Mouse (Mus musculus): ENCODE measurements around the gene Fam173a. TPM values are rescaled to one million over a fixed set of nuclear protein-coding genes. Genes with fewer than 3 reads are reported as not detected.
"Not testable (repeated sequence)": the region's sequence is repeated elsewhere in the genome, so short reads cannot be mapped to it uniquely, and the experiment has no call there.

Fam173a gene
- polyA plus RNA-seq, 1 experiment from 2014 or later, result 89.8 TPM

DNA sequence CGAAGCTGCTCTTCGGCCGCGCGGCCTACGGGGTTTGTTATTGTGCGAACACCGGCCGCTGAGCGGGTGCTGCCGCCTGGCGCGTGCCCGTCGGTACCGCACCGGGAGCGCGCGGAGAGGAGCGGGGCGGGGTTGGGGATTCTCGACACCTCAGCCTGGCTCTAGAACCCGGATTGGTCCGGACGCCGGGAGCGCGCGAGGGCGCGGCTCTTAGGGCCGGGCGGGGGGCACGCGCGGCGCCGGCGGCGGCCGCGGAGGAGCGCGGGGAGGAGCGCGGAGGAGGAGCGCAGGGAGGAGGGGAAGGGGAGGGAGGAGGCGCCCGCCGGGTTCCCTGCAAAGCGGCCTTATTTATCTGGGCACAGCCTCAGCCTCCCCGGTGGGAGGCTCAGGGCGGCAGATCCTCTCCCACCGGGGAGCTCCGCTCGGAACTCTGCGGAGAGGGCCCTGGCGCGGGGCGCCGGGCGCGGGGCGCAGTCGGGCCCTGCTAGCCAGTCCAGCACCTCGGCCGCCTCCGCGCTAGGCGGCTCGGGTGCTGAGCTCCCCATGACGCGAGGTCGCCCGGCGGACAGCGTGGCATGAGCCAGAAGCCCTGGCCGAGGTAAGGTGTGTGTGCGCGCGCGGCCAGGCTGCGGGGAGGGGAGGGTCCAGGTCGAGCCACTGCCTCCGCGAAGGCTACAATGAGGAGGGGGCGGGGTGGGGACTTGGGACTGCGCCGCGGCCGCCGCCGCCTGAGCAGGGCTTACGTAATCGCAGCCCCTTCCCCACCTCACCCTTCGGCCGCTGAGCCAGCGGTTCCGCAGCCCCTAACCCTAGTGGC lies 16.3 kb upstream of the Fam173a start, which contains the start of gene Fbxl16:
TSS of gene Fbxl16 (plus strand) at position 297 of the 817 bp plus-strand sequence.
- WGBS, result under 1% methylated on average over 76 of the region's 100 CpGs
- Histone ChIP-seq H3K4me1 (replicated peaks) (peaks cover 51% of the 10 kb centered on the region), H3K9ac (replicated peaks) (peak within 1 kb of the TSS; percentile 96), H3K4me3 (replicated peaks) (peak within 1 kb of the TSS; percentile 88), H3K36me3 (no peaks in the 10 kb centered on the region), H3K27me3 (peaks cover 6% of the 10 kb centered on the region; the same call in 1 of the 2 replicates), H3K27ac (peak within 1 kb of the TSS; percentile 99), H3K9me3 (no peaks in the 10 kb centered on the region), H3K4me2 (replicated peaks) (peak within 1 kb of the TSS; percentile 88)
- peak; percentile 77 for ATAC-seq

- Histone ChIP-seq H3K4me2 (replicated peaks) (peak overlapping the region; percentile 88), H3K4me1 (replicated peaks) (peaks cover 52% of the 10 kb centered on the region), H3K36me3 (no peaks in the 10 kb centered on the region), H3K9ac (replicated peaks) (peak overlapping the region; percentile 96), H3K27me3 (peaks cover 6% of the 10 kb centered on the region; the same call in 1 of the 2 replicates), H3K27ac (peak overlapping the region; percentile 99), H3K4me3 (replicated peaks) (peak overlapping the region; percentile 88), H3K9me3 (no peaks in the 10 kb centered on the region)
- 32% methylated on average over 5 of the region's 5 CpGs for whole genome bisulfite sequencing
- ATAC-seq, result no peak
Observed at GRCm38 (mm10) chr17:25808028-25808427, 15.3 kb upstream of the Fam173a start.

DNA sequence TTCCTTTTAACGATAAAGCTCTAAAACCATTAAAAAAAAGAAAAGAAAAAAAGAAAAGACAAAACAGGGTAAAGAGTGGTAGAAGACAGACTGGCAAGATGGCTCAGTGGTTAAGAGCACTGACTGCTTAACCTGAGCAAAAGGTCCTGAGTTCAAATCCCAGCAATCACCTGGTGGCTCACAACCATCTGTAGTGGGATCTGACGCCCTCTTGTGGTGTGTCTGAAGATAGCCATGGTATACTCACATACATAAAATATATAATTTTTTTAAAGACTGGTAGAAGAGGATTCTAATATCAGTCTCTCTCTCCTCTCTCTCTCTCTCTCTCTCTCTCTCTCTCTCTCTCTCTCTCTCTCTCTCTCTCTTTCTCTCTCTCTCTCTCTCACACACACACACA lies 14.8 kb upstream of the Fam173a start:
- H3K36me3 ChIP-seq; ATAC-seq; H3K4me3 ChIP-seq (replicated peaks); H3K27me3 ChIP-seq; H3K4me2 ChIP-seq (replicated peaks); H3K27ac ChIP-seq; H3K9ac ChIP-seq (replicated peaks); H3K9me3 ChIP-seq: not testable (repeated sequence)
- peaks cover 52% of the 10 kb centered on the region for H3K4me1 ChIP-seq (replicated peaks)
- WGBS, result 55% methylated on average over 2 of the region's 2 CpGs

- Histone ChIP-seq H3K36me3 (no peaks in the 10 kb centered on the region), H3K4me2 (replicated peaks) (no peak overlapping the region)
- WGBS, result 95% methylated on average over 4 of the region's 4 CpGs
Observed at GRCm38 (mm10) chr17:25806507-25806906, 13.8 kb upstream of the Fam173a start.

GRCm38 (mm10) chr17:25802825-25803517 lies 10.3 kb upstream of the Fam173a start:
- WGBS, result 6% methylated on average over 10 of the region's 10 CpGs
- peaks cover 32% of the 10 kb centered on the region for H3K4me1 ChIP-seq (replicated peaks)
- peak overlapping the region; percentile 12; the same call in 1 of the 2 replicates for H3K4me3 ChIP-seq (replicated peaks)
- ATAC-seq, result peak; percentile 95
- H3K9ac ChIP-seq (replicated peaks), result peak overlapping the region; percentile 51
- H3K27me3 ChIP-seq, result no peaks in the 10 kb centered on the region
- peak overlapping the region; percentile 52 for H3K4me2 ChIP-seq (replicated peaks)
- no peaks in the 10 kb centered on the region for H3K36me3 ChIP-seq
- peak overlapping the region; percentile 95 for H3K27ac ChIP-seq
- H3K9me3 ChIP-seq, result no peaks in the 10 kb centered on the region

More at GRCm38 (mm10) chr17:25806507-25806906, 13.8 kb upstream of the Fam173a start:
- H3K9ac ChIP-seq (replicated peaks), result no peak overlapping the region
- peaks cover 52% of the 10 kb centered on the region for H3K4me1 ChIP-seq (replicated peaks)
- no peak overlapping the region for H3K27ac ChIP-seq
- H3K27me3 ChIP-seq, result no peaks in the 10 kb centered on the region
- ATAC-seq, result no peak
- H3K4me3 ChIP-seq (replicated peaks), result no peak overlapping the region
- H3K9me3 ChIP-seq, result no peaks in the 10 kb centered on the region

- no peak for ATAC-seq
- no peak overlapping the region for H3K4me2 ChIP-seq (replicated peaks)
- H3K9me3 ChIP-seq, result no peaks in the 10 kb centered on the region
- peaks cover 42% of the 10 kb centered on the region for H3K4me1 ChIP-seq (replicated peaks)
- no peaks in the 10 kb centered on the region for H3K36me3 ChIP-seq
- H3K9ac ChIP-seq (replicated peaks), result no peak overlapping the region
- no peak overlapping the region for H3K4me3 ChIP-seq (replicated peaks)
- WGBS, result 10% methylated on average over 6 of the region's 6 CpGs
- no peaks in the 10 kb centered on the region for H3K27me3 ChIP-seq
- no peak overlapping the region for H3K27ac ChIP-seq
Observed at GRCm38 (mm10) chr17:25801029-25801428, 8.3 kb upstream of the Fam173a start.

DNA sequence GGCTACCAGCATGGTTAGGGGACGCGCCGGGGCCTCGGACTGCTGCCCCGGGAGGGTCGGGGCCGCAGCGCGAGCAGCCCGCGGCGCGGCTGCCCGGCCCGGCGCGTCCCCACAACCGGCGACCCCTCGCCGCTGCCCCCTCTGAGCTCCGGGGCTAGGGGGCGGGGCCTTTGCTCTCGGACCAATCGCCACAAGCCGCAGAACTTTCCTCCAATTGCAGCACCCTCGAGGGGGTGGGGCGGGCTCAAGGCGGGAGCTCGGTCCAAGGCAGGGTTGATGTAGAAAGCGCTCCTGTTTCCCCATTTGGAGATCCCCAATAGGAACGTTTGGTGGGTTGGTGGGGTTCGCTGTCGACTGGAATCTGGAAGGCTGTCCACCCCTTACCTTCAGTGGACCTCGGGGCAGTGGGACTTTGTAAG lies 4.3 kb upstream of the Fam173a start, which contains the start of gene Metrn:
TSS of gene Metrn (minus strand) at position 186 of the 419 bp plus-strand sequence.
- peaks cover 55% of the 10 kb centered on the region for H3K4me1 ChIP-seq (replicated peaks)
- no peaks in the 10 kb centered on the region for H3K36me3 ChIP-seq
- peak; percentile 57 for ATAC-seq
- peak within 1 kb of the TSS; percentile 71 for H3K9ac ChIP-seq (replicated peaks)
- H3K27ac ChIP-seq, result peak within 1 kb of the TSS; percentile 60; the same call in 1 of the 2 replicates
- H3K9me3 ChIP-seq, result no peaks in the 10 kb centered on the region
- H3K27me3 ChIP-seq, result no peaks in the 10 kb centered on the region
- peak within 1 kb of the TSS; percentile 64 for H3K4me3 ChIP-seq (replicated peaks)
- under 1% methylated on average over 35 of the region's 35 CpGs for WGBS
- H3K4me2 ChIP-seq (replicated peaks), result peak within 1 kb of the TSS; percentile 82

GRCm38 (mm10) chr17:25796211-25796771 lies 3.6 kb upstream of the Fam173a start:
- Histone ChIP-seq H3K36me3 (no peaks in the 10 kb centered on the region), H3K27me3 (no peaks in the 10 kb centered on the region), H3K4me1 (replicated peaks) (peaks cover 53% of the 10 kb centered on the region), H3K9me3 (no peaks in the 10 kb centered on the region), H3K4me2 (replicated peaks) (peak overlapping the region; percentile 82), H3K9ac (replicated peaks) (peak overlapping the region; percentile 71), H3K27ac (peak overlapping the region; percentile 60; the same call in 1 of the 2 replicates), H3K4me3 (replicated peaks) (peak overlapping the region; percentile 64)
- no peak for ATAC-seq
- under 1% methylated on average over 36 of the region's 37 CpGs for WGBS

DNA sequence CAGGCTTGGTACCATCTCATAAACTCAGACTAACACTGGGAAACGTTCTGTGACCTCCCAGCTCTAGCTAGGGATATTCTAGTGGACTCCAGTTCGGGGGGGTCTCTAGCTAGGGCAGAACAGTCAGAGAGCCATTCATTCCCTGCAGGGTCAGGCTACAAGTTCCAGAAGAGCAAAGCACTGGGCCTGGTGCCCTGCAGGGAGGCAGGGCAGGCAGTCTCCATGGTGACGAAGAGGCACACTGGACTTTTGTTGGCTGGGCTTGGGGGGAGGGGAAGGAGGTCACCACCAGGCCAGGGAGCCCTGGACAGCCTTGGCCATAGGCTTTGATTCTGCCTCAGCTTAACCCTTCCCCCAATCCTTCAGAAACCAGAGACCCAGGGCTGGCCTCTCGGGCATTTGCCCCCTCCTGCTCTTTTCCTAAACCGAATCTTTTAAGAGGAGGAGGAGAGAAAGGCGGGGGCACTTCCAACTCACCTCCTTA lies 3.0 kb upstream of the Fam173a start, which contains the start of gene AC134908.4:
TSS of gene AC134908.4 (minus strand) at position 51 of the 484 bp plus-strand sequence.
- H3K4me2 ChIP-seq (replicated peaks), result peak within 1 kb of the TSS; percentile 82
- peak within 1 kb of the TSS; percentile 64 for H3K4me3 ChIP-seq (replicated peaks)
- peaks cover 57% of the 10 kb centered on the region for H3K4me1 ChIP-seq (replicated peaks)
- no peak for ATAC-seq
- peak within 1 kb of the TSS; percentile 91 for H3K27ac ChIP-seq
- no peaks in the 10 kb centered on the region for H3K27me3 ChIP-seq
- no peaks in the 10 kb centered on the region for H3K9me3 ChIP-seq
- peak within 1 kb of the TSS; percentile 71 for H3K9ac ChIP-seq (replicated peaks)
- no peaks in the 10 kb centered on the region for H3K36me3 ChIP-seq
- 0% methylated on average over 6 of the region's 6 CpGs for WGBS

DNA sequence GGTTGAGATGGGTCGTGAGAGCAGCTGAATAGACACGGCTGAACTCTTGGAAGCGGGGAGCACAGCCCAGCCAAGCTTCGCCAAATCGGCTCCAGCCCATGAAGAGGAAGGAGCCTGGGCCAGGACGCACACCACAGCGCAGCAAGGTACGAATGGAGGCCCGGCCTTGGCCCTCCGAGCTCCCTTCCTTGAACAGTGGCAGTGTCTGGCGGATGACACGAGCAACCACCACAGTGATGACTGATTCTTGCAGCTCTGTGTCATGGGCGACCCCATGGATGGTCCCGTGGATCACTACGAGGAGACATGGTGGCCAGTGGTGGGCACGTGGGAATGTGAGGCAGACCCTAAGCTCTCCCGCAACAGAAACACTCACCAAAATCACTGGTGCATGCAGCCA lies 2.3 kb upstream of the Fam173a start:
- no peaks in the 10 kb centered on the region for H3K36me3 ChIP-seq
- peaks cover 61% of the 10 kb centered on the region for H3K4me1 ChIP-seq (replicated peaks)
- H3K27ac ChIP-seq, result peak overlapping the region; percentile 91
- H3K27me3 ChIP-seq, result no peaks in the 10 kb centered on the region
- H3K9me3 ChIP-seq, result no peaks in the 10 kb centered on the region
- peak overlapping the region; percentile 82 for H3K4me2 ChIP-seq (replicated peaks)
- H3K4me3 ChIP-seq (replicated peaks), result peak overlapping the region; percentile 64
- 39% methylated on average over 17 of the region's 17 CpGs for WGBS
- ATAC-seq, result no peak
- H3K9ac ChIP-seq (replicated peaks), result peak overlapping the region; percentile 71

GRCm38 (mm10) chr17:25794197-25794596 lies 1.5 kb upstream of the Fam173a start:
- H3K36me3 ChIP-seq, result peaks cover 8% of the 10 kb centered on the region; the same call in 1 of the 2 replicates
- H3K4me2 ChIP-seq (replicated peaks), result peak overlapping the region; percentile 82
- no peaks in the 10 kb centered on the region for H3K9me3 ChIP-seq
- peak overlapping the region; percentile 64 for H3K4me3 ChIP-seq (replicated peaks)
- WGBS, result 16% methylated on average over 13 of the region's 13 CpGs
- no peaks in the 10 kb centered on the region for H3K27me3 ChIP-seq
- ATAC-seq, result no peak
- peak overlapping the region; percentile 91; the same call in 1 of the 2 replicates for H3K27ac ChIP-seq
- peaks cover 61% of the 10 kb centered on the region for H3K4me1 ChIP-seq (replicated peaks)
- H3K9ac ChIP-seq (replicated peaks), result peak overlapping the region; percentile 71
